Mouse (Mus musculus) hindlimb bud, embryonic 11.5 days (tissue): Measurements from ENCODE around the gene Daam2.

ENCODE experiments used
- DNase-seq: peaks from one replicate; pipeline ENCODE4 v3.0.0-alpha.2; 2012; ENCODE audit warnings: low read depth, low spot score; ENCODE audit errors: extremely low spot score

The Daam2 gene

DNA sequence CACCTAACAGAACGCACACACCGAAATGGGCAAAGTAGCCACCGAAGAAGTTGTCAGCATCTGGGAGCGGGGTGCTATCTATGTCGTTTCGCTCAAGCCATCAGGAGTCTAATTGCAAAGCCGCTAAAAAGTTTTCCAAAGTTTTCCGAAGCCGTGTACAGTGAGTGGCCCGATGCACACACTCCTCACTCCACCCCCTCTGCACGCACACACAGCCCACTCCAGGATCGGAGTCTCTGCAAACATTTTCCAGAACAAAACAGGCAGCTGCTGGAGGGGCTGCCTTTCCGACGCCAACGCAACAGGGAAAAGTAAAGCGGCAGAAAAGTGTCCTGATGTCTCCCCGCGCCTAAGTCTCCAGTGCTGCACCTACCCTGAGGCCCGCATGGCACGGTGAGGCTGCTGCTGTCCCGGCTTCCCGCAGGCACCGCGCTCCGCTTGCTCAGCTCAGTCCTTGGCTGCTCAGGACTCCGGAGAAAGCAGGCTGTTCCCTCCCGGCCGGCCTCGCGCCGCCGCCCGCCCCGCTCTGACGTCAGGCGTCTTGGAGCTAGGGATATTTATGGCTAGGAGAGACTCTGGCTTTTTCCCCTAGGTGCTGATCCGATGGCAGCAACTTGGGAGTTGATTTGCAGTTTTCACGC lies at the start of gene Daam2:
TSS of gene Daam2 (minus strand) at position 514 of the 641 bp plus-strand sequence.
- DNase-seq: peak; percentile 39

DNA sequence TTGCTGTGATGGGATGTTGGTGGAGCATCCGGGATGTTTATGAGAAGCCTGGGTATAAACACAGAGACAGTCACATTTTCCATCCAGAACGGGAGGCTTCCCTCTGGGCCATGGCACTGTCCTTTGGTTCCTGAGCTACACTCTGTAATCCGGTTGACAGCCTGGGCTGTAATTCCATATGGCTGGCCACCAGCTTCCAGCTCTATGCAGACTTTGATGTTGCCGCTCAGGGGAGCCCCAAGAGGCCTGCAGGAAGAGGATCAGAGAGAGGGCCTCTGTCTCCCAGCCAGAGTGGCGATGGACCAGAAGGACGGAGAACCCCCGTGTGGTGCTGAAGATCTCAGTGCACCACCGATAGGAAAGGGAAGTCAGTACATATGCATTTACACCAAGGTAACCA lies 46.2 kb upstream of the Daam2 start:
- no peak for DNase-seq

DNA sequence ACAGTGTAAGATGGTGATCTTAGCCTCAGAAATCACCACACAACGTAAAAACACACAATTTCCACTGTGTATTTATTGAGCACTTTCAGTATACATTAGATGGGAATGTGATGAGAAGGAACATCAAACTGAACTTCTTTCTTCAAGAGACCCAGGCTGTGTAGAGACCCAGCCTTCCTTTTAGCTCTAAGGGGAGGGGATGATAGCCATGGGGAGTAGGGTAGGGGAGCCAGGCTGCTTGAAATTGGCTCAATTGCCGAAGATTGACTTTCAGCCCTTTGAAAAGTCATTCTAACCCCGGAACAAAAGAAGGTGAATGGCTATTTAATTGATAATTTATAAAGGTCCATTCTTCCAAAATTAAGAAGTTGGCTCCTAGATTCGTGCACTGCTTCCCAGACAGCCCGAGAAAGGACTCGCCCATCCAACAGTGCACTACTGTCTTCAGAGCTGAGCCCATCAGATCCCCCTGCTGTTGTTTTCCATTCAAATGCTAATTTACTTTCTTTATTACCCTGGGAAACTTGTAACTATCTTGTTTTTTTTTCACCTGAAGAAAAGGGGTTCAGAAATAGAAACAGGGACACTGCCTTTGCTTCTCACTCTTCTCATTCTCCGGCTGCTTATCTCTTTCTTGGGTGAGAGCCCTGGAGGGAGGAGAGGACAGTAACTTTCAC lies 43.3 kb upstream of the Daam2 start:
- no peak for DNase-seq

DNA sequence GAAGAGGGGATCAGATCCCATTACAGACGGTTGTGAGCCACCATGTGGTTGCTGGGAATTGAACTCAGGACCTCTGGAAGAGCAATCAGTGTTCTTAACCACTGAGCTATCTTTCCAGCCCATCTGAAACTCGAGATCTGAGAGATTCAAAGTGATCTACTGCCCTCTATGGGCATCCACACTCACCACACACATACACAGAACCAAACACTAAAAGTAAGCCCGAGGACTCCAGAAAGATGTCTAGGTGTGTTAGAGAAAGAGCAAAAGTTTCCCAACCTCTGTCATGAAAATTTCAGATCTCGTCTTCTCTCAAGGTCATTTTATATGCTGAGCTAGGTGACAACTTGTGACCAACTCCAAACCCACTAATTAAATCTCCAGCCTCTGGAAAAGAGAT lies 41.3 kb upstream of the Daam2 start:
- DNase-seq: no peak

DNA sequence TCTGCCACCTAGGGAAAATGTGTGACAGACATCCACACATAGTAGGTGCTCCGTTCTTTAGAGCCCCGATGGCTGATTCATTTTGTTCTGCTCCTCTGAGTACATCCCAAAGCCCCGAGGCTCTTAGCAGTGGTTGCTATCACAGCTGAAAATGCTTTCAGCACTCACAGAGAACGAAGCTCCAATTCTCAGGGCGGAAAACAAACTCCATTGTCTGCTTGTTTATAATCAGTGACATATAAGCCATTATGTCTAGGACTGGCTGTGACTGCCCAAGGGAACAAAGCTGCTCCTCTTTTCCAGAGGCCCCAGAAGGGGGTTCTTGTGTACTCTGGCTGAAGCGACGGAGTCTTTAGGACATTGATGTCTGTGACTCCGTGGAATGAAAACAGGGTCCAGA lies 25.9 kb upstream of the Daam2 start:
- no peak for DNase-seq

DNA sequence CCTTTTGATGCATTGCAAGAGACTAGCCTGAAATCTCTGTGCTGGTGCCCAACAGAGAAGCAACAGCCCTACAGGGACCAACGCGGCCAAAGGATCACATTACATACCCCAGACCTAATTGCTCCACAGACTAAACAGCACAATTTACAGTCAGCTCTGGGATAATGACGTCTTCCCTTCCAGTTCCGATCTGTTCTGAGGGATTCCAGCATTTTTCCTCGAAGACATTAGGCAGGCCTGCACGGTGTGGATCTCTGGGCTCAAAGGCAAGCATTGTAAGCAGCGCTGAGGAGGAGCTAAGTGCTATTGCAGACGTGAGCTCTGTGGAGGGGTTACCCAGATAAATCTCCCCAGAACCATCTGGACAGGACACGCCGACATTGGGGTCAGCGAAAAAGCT lies 18.3 kb upstream of the Daam2 start:
- peak; percentile 37 for DNase-seq

DNA sequence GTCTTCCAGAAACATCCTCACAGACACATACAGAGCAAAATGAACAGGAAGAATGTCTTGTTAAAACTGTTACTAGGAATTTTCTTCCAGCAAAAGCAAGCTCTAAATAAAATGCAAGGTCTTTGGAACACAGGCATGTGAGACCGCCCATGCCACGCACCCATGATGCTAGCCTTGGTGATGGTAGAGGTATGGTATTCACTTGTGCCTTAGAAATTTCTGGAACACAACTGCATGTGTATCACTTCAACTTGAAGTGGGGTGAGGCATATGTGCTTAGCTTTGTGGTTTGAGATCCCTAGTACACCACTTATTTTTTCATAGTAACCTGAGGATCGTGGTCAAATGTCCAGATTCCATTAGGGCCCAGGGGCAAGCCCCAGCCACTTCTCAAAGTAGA lies 13.2 kb upstream of the Daam2 start:
- DNase-seq: no peak

DNA sequence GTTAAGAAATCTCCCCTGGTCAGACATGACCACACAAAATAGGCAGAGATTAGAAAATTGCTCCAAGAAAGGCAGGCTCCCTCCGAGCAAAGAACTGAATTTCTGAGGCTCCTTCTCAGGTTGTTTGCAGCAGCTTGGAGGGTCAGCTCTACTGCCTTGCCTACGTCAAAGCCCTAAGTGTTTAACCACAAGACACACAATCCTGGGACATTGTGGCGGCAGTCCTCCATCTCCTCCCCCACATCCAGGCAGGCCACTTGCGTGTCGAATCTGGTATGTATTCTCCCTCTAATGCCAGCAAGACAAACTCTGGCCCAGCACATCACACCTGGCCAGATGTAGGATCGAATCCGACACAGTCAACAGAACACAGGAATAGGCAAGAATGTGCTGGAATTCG lies 4.6 kb upstream of the Daam2 start:
- no peak for DNase-seq

DNA sequence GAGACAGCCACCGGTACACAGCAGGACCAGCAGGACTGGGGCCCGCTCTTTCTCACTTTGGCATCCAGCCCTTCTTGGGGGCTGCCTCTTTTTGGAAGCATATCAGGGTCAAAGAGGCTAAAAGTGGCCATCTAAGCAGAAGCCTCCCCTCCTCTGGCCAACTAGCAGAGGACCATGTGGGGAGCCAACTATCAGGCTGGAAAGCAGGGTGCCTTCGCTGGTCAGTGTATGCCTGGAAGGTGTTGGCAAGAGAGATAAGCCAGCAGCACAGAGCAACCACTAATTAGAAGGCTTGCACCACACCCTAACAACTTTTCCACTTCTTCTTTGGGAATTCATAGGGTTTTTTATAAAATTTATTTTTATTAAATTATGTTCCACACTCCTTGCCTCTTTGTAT lies 346 bp upstream of the Daam2 start:
- no peak for DNase-seq

DNA sequence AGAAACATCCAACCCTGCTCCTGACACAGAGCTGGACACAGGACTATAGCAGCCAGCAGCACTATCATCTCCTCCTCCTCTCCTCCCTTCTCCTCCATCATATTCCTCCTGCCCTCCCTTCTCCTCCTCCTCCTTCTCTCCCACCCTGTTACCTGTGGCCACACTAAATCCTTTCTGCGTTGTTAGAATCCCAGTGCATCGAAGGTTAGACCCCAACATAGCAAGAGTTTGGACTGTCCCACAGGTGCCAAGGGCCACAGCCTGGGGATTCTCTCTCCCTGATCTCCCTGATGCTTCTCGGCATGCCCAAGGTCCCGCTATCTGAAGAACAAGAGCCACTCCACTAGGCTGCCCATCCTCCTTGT lies 745 bp downstream of the Daam2 start:
- DNase-seq: no peak

DNA sequence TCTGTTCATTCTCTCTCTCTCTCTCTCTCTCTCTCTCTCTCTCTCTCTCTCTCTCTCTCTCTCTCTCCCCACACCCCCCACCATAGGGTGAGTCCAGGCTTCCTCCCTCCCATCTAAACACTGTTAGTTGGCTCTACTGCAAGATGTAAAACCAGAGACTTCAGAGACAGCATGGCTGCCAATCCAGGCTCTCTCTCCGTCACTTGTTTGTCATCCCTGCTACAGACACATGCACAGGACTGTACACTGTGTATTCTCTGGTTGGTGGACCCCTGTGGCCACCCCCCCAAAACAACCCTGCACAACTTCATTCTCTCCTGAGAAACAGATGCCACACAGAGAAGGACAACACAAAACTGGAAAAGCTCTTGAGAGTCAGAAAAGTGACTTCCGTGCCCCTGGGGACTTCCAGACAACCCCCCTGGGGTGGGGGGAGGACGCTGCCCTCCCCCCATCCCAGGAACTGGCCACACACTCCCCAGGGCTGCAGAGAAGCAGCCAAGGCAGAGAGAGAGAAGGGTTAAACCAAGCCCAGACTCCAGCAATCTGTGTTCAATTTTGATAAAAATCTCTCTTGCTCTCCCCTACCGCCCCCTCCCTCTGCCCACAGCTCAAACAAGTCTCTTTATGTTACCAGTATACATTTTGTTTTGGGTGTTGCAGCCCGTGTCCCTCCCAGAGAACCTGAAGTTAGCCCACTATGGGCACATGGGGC lies 1.3 kb downstream of the Daam2 start:
- DNase-seq: no peak

DNA sequence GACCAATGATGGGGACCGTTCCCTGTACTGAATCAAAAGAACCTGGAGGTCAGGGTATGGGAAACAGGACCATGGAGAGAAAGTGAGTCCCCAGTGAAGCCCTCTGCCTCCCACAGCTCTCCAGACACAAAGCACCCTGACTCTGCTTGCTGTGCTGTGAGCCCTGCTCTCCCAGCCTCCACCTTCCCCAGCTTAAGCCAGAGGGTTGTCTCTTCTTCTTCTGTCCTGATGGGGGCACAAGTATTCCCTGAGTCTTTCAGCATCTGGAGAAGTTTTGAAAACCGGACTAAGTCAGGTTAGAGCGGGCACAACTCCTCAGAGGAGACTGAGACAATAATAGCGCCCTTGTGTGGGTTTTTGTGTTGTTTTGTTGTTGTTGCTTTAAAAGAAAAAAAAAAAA lies 2.2 kb downstream of the Daam2 start:
- no peak for DNase-seq

DNA sequence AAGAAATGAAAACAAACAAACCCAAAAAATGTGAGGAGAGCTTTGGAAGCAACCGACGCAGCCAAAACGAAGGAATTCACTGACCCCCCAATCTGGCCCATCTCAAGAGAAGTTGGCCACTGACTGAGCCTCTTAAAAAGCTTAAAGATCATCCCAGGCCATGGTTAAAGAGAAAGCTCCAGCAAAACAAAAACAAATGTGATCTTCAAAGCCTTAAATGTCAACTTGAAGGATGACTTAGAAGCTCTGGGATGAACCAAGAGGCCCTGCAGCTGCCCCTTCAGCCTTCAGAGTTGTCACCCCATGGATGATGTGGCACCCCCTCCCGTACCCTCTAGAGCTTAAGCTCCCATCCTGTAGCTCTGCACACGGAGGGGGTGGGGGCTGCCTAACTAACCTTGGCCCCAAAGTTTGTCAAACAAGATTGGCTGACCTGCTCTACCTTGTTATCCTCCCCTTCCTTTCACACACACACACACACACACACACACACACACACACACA lies 4.3 kb downstream of the Daam2 start:
- no peak for DNase-seq

DNA sequence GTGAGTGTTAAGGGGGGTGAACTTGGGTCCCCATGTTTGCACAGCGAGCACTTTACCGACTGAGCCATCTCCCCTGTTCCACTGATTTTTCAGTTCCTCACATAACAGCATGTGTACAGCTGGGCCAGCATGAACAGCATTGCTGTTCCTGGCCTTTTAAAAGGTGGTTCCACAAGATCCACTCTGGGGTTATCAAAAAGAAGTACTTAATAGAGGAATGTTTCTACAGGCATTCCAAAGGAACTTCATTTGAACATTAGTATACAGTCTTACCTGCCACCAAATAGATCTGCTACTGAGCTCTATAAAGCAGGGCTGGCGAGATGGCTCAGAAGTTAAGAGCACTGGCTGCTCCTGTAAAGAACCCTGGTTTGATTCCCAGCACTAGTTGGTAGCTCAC lies 8.0 kb downstream of the Daam2 start:
- no peak for DNase-seq

DNA sequence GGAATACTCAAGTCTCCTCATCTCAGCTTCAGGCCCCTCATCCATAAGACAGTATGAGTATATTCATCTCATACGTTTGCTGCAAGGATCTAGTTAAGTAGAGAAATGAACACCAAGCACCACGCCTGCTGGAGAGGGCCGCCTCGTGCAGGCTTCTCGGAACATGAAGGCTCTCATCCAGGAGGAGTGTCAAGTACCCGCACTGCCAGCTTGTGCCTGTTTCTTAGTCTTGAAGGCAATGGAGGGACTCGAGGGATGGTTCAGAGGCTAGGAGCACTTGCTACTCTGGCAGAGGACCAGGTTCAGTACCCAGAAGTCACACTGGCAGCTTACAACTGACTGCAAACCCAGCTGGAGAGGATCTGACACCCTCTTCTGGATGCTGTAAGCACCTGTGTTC lies 12.2 kb downstream of the Daam2 start:
- no peak for DNase-seq

DNA sequence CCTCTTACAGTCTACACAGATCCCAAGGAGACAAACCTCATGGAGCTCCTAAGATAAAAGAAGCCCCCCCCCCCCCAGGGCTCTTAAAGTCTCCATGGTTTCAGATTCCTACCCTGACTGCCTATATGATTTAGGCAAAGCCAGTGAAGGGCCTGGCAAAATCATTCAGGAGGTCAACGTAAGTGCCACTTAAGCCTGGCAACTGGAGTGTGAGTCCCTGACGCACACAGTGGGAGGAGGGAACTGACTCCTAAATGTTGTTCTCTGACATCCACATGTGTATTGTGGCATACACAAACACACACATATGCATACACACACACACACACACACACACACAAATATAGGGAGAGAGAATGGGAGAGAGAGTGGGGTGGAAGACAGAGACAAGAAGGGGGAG lies 12.7 kb downstream of the Daam2 start:
- no peak for DNase-seq

DNA sequence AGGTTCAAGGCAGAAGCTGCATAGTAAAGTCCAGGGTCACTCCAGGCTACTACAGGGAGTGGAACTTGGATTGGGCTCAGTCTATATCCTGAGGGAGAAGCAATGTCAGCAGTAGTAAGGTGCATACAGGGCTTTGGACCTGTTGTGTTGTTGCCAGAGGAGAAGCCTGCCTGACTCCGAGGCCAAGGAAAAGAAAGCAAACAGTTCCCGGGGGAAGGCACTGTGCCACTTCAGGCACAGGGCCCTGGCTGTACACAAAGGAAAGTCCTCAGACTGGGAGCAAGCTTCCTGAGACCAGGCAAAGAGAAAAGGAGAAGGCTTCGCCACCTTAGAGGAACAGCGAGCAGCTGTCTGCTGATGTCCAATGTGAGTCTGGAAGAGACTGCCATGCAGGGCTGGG lies 18.1 kb downstream of the Daam2 start:
- no peak for DNase-seq

DNA sequence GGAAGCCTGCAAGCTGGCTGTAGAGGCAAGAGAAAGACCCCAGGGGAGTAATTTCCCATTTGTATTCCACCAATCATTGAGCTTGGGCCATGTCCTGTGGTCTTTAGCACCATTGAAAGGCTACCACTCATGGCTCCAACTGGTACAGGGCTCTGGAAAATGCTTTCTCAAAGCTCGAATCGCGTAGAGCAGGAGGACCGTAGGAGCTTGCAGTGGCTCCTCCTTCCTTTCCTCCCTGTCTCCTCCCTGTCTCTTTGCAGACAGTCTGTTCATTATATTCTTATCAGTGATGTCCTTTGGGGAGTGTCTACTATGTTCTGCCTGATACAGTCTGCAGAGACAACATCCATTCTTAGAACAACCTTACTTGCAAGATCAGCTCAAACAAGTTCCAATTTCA lies 18.7 kb downstream of the Daam2 start:
- DNase-seq: no peak

DNA sequence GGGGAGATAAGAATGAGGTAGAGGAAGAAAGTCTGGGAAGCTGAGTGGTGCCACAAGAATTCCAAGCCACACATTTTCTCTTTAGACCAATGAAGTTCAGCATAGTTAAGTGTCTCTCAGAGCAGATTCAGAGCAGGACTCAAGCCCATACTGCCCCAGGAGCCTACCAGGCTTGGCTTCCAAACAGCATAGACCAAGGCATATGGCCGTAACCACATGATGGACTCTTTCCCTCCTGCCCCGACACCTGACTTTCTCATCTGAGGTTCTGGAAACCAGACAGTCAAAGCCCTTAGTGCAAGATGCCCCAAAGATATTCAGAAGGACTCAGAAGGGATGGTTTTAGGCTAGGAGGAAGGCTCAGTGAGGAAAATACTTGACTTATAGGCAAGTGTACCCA lies 19.6 kb downstream of the Daam2 start:
- DNase-seq: no peak

DNA sequence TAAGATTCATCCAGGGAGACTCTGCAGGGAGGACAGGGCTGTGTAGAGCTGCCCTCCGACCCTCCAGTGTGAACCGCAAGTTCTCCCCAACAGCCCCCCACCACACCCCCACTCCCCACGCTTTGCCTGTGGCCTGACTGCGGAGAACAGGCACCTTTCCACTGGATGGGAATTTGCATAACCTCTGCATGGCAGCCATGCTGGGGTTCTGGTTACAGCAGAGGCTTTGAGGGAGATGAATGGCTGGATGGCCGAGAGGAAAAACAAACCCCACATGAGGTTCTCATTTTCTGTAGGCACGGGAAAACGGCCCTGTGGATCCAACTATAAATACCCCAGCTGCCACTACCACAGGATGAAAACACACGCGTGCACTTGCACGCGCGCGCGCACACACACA lies 23.4 kb downstream of the Daam2 start:
- DNase-seq: no peak

DNA sequence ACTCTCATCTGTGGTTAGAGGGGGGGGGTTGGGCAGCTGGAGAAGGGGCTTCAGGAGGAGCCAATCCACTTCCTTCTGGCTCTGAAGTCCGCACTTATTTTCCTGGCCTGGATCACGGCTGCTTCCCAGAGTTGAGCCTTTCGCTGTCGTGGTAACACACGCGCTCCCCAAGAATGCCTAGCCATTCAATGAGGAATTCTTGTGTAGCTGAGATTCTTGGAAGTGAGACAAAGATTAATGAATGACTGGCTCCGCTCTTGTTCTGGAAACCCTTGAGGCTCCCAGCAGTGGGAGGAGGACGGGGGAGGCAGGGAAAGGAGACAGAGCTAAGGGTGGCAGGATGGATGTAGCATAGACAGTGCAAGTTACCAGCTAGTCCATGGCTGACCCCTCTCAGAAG lies 24.9 kb downstream of the Daam2 start:
- no peak for DNase-seq

DNA sequence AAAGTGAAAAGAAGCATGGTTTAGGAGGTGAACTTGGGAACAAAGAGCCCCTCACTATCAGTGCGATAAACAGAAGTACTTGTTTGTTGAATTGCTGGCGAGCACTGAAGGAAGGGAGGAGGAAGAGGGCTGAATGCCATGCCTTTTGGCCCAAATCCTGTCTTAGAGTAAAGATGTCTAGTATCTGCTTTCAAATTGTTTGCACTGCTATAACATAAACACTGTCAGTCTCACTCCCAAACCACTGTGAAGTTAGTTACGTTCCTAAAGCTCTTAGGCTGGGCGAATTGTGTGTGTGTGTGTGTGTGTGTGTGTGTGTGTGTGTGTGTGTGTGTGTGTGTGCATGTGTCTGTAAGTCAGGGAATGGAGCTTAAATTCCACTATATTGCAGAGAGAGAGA lies 28.6 kb downstream of the Daam2 start:
- DNase-seq: no peak
